Mouse (Mus musculus): Measurements from ENCODE around the gene Olfr907.

Olfr907 gene

GRCm38 (mm10) chr9:38495501-38495900, at the start of gene Olfr907:
TSS of gene Olfr907 (plus strand) at chr9:38495801.
- no peak for DNase-seq (ENCODE audit: low spot score in 2 of 2)

DNA sequence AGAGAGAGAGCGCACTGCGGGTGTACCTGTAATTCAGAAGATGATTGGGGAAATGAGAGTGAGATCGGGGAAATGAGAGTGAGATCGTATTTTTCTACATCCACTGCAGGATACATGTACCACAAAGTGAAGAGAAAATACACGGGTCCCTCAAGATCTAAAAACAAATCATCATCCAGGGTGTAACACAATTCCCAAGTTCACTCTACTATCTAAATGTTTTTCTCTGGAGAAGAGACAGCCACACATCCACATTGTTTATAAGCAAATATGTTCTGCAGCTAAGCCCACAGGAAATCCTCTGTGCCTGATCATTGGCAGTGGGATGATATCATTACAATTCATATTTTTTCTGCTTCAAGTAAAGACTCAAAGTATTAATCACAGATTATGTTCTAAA, 48.2 kb upstream of the Olfr907 start, which contains the start of gene Olfr902:
TSS of gene Olfr902 (plus strand) at position 301 of the 400 bp plus-strand sequence.
- DNase-seq (ENCODE audit: low spot score in 2 of 2): no peak

GRCm38 (mm10) chr9:38462844-38463243, 32.8 kb upstream of the Olfr907 start, which contains the start of gene Olfr904:
TSS of gene Olfr904 (plus strand) at chr9:38463144.
- DNase-seq (ENCODE audit: low spot score in 2 of 2): no peak

DNA sequence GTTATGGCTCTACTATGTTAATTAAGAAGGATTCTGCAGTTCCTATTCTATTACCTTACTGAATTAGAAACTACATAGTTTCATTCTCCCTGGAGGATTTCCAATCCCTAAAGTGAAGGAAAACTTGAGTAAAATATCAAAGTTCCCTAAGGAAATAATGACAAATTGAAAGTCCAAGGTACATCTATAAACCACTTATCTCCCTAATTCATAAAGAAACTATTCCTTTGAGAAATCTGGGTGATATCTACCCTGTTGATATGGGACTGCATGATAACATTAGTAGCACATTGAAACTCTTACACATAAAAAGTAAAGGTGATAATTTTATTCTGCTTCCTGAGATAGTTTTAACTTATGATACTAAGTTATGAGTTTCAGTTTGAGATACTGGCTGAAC, 24.8 kb upstream of the Olfr907 start, which contains the start of gene Olfr905:
TSS of gene Olfr905 (plus strand) at position 301 of the 400 bp plus-strand sequence.
- DNase-seq (ENCODE audit: low spot score in 2 of 2): no peak

DNA sequence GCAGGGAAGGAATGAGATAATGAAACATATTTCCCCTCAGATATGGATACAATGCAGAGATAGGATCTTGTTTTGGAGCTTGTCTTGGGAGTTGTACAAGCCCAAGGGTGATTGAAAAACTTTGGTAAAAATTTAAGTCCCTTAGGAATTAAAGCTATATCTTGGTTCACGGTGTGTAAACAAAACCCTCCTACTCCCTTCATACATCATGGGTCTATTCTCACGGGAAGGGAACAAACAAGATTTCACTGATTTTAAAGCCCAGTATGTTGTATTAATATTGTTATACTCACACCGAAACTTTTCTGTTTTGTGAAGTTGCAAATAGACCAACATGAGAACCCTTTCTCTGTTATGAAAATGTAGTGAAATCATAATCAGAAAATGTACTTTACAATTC, 8.8 kb upstream of the Olfr907 start, which contains the start of gene Olfr906:
TSS of gene Olfr906 (plus strand) at position 301 of the 400 bp plus-strand sequence.
- no peak for DNase-seq (ENCODE audit: low spot score in 2 of 2)

GRCm38 (mm10) chr9:38512353-38512752, 16.8 kb downstream of the Olfr907 start:
- no peak for DNase-seq (ENCODE audit: low spot score in 2 of 2)

DNA sequence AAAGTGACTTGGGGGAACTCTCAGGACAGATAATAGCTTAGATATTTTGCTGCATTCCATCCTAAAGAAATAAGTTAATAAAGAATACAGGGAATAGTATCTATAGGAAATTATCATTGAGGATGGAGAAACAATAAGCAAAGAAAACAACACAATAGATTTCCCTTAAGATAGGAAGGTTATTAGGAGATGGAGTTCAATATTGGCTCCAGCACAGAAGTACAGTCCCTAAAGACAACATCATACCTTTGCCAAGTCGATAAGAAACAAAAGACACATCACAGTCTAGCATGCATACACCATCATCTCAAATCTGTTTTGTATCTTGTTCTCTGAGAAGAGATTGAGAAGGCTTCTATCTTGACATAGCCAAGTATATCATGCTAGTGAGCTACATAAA, 25.7 kb downstream of the Olfr907 start, which contains the start of gene Olfr911-ps1:
TSS of gene Olfr911-ps1 (plus strand) at position 301 of the 400 bp plus-strand sequence.
- no peak for DNase-seq (ENCODE audit: low spot score in 2 of 2)

DNA sequence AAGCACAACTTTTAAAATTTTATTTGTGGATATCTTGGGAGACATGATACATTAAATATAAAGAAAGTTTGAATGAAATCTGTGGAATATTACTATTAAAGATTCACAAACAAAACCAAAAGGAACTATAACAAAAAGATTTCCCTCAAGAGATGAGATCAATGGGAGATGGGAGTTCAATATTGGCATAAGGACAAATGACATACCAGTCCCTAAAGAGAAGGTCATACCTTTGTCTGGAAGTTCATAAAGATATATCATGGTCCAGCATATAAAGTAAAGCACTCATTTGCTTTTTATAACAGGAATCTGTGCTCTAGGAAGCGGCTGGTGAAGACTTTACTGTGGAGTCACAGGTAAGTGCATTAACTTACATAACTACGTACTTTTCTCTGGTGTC, 41.9 kb downstream of the Olfr907 start, which contains the start of gene Olfr910:
TSS of gene Olfr910 (plus strand) at position 301 of the 400 bp plus-strand sequence.
- DNase-seq (ENCODE audit: low spot score in 2 of 2): no peak

Measured in frontal cortex, postnatal 14 days (tissue).